Mouse (Mus musculus) cortical plate, adult 2 months (tissue): ENCODE measurements at regions not wholly inside any gene's neighbourhood (a gene's known extent, or its start where the extent isn't known, plus 50 kb on each side); places are given as distances from the start of the nearest gene placed in this dataset.
"Not testable (repeated sequence)": the region's sequence is repeated elsewhere in the genome, so short reads cannot be mapped to it uniquely, and the experiment has no call there.

ENCODE experiments used
- H3K27ac ChIP-seq: fragments of 200-500 bp; 2 replicates; pipeline ENCODE4 v1.5.1; 2012; ENCODE audit warnings: low read length, control low read depth, inconsistent platforms; ENCODE audit not compliant: insufficient read depth
- H3K4me1 ChIP-seq: fragments of 200-500 bp; 2 replicates; pipeline ENCODE4 v1.6.1; 2011; ENCODE audit warnings: low read length; ENCODE audit not compliant: control insufficient read depth, insufficient read depth
- H3K4me3 ChIP-seq: fragments of 200-500 bp; 2 replicates; pipeline ENCODE4 v1.5.1; 2011; ENCODE audit warnings: mild to moderate bottlenecking, low read length, control low read depth; ENCODE audit not compliant: insufficient read depth
- CTCF ChIP-seq: fragments of 200-500 bp; IDR thresholded peaks from 2 replicates; pipeline ENCODE4 v1.5.1; 2011; ENCODE audit warnings: mild to moderate bottlenecking, control low read depth, low read length; ENCODE audit not compliant: insufficient read depth; ENCODE audit errors: extremely low read depth
- POLR2A ChIP-seq: fragments of 200-500 bp; IDR thresholded peaks from 2 replicates; pipeline ENCODE4 v1.6.1; 2011; ENCODE audit warnings: mild to moderate bottlenecking, low read length, control low read depth; ENCODE audit not compliant: insufficient read depth; ENCODE audit errors: extremely low read depth

- Histone ChIP-seq H3K27ac (no peak overlapping the region), H3K4me3 (no peak overlapping the region), H3K4me1 (no peaks in the 10 kb centered on the region)
- TF ChIP-seq CTCF = no peak
- no peak for TF ChIP-seq POLR2A
Observed at GRCm38 (mm10) chr9:25795142-25795910, 314.0 kb downstream of the Eepd1 start.

GRCm38 (mm10) chr9:25809562-25809961, 328.2 kb downstream of the Eepd1 start:
- no peak overlapping the region for H3K4me3 ChIP-seq
- no peaks in the 10 kb centered on the region for H3K4me1 ChIP-seq
- no peak overlapping the region for H3K27ac ChIP-seq
- TF ChIP-seq CTCF (no peak), POLR2A (no peak)

GRCm38 (mm10) chr9:25833295-25833694, 351.9 kb downstream of the Eepd1 start:
- Histone ChIP-seq H3K4me3 (no peak overlapping the region), H3K27ac (no peak overlapping the region), H3K4me1 (no peaks in the 10 kb centered on the region)
- TF ChIP-seq CTCF = no peak
- TF ChIP-seq POLR2A = no peak

- not testable (repeated sequence) for H3K4me3 ChIP-seq, H3K27ac ChIP-seq, H3K4me1 ChIP-seq
Observed at GRCm38 (mm10) chr9:25849914-25850313, 368.6 kb downstream of the Eepd1 start.

- not testable (repeated sequence) for H3K27ac ChIP-seq, H3K4me1 ChIP-seq, H3K4me3 ChIP-seq
Observed at GRCm38 (mm10) chr9:25850608-25851007, 369.3 kb downstream of the Eepd1 start.

- Histone ChIP-seq H3K4me3 (no peak overlapping the region), H3K27ac (no peak overlapping the region), H3K4me1 (no peaks in the 10 kb centered on the region)
- TF ChIP-seq CTCF (no peak), POLR2A (no peak)
Observed at GRCm38 (mm10) chr9:25854545-25854944, 373.2 kb downstream of the Eepd1 start.

- H3K4me3 ChIP-seq = no peak overlapping the region
- H3K4me1 ChIP-seq = no peaks in the 10 kb centered on the region
- TF ChIP-seq POLR2A (no peak), CTCF (no peak; the same call in 1 of the 2 replicates)
- H3K27ac ChIP-seq = no peak overlapping the region
Observed at GRCm38 (mm10) chr9:25870260-25870659, 388.9 kb downstream of the Eepd1 start.

GRCm38 (mm10) chr9:25896333-25896905, 415.1 kb downstream of the Eepd1 start:
- Histone ChIP-seq H3K4me1 (no peaks in the 10 kb centered on the region), H3K4me3 (no peak overlapping the region), H3K27ac (no peak overlapping the region)
- TF ChIP-seq POLR2A (no peak), CTCF (no peak)
